Mouse (Mus musculus) cerebellum, postnatal 4 days (tissue): ENCODE results near the gene Tmem160.

Experiments used
- DNase-seq, 2 experiments: peaks; one replicate each; pipeline ENCODE4 v3.0.0; 2022; ENCODE audit warnings: low spot score in 2 of 2, mixed read lengths in 1 of 2

Gene Tmem160

DNA sequence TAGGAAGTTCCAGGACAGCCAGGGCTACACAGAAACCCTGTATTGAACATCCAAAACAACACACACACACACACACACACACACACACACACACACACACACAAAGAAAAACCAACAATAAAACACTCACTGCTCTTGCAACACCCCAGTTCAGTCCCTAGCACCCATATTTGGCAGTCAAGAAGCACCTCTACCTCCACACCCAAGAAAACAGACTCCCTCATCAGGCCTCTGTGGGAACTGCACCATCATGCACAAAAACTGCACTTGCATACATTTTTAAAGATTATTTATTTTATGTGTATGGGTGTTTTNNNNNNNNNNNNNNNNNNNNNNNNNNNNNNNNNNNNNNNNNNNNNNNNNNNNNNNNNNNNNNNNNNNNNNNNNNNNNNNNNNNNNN lies 11.3 kb upstream of the Tmem160 start:
- no peak for DNase-seq

DNA sequence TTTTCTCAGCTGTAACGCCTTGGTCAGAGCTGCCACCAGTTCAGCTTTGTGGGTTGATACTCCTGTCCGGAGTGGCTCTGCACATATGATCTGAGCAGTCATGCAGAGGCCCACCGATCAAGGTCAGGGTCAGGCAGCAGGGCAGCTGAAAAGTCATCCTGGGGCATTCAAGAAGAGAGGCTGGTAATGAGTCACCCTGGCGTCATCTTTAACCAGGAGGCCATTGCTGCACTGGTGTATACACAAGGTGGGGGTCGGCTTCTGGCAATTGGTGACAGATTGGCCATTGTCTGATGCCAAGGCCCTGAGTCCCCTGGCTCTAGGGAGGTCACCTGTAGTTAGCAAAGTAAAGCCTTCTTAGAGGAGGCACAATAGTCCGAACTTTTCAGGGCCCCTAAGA lies 923 bp upstream of the Tmem160 start:
- DNase-seq = no peak

DNA sequence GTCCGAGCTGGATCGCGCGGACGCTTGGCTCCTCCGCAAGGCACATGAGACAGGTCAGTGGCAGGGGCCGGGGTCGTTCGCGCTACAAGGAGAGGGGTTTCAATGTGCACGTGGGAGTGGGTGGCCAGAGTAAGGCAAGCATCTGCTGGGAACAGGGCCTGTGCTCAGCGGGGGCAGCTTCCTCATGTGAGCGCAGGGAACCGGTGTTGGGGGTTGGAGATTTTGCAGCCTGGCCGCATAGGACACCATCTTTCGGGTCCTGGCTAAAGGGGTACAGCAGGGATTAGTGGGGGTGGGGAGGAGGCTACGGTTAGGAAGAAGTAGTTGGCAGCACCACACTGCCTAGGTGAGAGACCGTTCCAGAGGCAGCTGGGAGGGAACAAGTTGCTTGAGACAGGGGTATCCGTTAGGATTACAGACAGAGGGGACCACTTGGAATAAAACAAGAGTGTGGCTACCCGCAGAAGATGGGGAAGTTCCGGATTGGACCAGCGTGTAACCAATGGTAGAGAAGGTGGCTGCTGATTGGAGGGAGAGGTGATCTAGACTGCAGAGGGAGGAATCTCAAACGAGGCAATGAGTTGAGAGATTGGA lies 636 bp downstream of the Tmem160 start:
- DNase-seq = peak in 1 of 2 experiments; percentile 39

DNA sequence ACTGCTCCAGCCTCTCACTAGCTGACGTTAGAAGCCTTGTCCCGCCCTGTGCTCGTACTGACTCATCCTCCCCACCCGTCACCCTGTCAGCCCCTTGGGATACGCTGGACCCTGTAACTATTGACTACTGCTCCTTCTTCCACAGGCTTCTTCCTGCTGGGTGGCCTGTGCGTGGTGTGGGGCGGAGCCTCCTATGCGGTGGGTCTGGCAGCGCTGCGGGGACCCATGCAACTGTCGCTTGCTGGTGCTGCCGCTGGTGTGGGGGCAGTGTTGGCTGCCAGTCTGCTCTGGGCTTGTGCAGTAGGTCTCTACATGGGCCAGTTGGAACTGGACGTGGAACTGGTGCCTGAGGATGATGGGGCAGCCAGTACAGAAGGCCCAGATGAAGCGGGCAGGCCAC lies 2.4 kb downstream of the Tmem160 start:
- DNase-seq = no peak

DNA sequence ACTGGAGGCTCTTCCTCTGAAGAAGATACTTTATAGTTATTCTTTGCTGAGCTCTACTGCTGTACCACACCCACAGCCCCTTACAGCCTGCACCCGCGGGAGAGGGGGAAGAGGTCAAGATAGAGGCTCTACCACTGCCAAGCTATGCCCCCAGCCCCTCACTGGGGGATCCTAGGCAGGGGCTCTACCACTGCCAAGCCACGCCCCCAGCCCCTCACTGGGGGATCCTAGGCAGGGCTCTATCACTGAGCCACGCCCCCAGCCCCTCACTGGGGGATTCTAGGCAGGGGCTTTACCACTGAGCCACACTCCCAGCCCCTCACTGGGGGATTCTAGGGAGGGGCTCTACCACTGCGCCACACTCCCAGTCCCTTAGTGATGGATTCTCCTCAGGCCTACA lies 3.7 kb downstream of the Tmem160 start:
- DNase-seq = no peak

DNA sequence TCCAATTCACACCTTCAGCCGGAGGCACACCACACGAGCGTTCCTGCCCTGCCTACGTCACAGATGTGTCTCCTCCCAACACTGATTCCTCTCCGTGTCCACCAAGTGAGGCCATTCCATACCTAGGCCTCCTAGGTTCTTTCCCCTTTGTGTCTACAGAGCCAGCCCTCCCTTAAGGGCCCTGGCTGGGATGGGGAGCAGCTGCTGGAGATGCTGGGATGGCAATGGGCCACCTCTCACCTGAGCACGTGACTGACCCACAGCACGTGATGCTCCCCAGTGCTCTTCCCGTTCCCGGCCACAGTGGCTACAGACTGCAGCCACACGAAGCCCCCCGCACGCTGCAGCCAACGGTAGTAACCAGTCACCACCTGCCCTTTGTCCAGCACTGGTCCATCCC lies 8.0 kb downstream of the Tmem160 start:
- no peak for DNase-seq

DNA sequence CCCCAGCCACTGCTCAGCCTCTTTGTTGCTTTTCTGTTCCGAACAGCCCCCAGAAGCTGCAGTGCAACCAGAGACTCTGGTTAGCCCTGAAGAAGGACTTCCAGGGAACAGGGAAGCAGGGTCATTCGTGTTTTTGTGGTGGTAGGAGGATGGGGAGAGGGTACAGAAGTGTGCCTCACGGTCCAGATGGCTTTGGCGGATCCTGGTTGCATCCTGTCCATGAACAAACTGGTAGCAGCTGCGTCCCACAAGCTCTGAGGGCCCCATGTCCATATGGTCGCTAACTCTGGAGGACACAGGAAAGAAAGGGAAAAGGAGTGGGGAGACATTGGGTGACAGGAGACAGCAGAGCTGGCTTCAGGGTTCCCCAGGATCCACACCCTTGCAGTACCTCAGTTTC lies 8.6 kb downstream of the Tmem160 start:
- DNase-seq = no peak

DNA sequence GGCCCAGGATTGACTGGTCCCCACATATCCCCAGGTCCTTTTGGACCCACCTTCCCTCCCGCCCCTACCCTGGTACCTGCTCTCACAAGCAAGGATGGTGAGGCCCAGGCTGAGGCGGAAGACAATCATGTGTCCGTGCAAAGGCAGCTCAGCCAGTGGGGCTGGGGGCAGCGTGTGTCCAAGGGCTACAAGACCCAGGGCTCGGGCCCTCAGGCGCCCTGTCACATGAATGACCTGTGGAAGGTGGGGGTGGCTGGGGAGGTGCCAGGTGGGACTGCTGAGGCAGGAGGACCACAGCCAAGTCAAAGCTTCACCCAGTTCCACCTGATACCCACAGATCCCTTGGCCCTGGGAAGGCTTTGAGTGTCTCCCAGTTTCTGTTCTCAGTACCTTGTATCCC lies 9.1 kb downstream of the Tmem160 start:
- no peak for DNase-seq

DNA sequence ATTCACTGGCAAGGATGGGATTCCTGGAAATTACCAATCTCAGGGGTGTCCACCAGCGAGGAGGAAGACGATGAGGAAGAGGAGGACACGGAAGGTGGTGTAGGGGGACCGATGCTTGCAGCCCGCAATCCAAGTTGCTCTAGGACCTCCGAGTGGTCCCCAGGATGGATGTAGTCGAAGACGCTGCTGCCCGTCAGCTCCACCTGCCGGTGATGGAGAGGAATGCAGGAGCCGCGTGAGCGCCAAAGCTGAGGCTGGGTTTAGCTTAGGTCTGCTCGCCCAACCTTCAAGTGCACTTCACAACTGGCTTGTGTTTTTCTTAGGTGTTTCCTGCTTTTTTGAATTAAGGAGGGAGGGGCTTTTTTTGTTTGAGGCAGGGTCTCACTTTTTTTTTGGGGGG lies 10.6 kb downstream of the Tmem160 start:
- DNase-seq = peak; percentile 88 to 92

DNA sequence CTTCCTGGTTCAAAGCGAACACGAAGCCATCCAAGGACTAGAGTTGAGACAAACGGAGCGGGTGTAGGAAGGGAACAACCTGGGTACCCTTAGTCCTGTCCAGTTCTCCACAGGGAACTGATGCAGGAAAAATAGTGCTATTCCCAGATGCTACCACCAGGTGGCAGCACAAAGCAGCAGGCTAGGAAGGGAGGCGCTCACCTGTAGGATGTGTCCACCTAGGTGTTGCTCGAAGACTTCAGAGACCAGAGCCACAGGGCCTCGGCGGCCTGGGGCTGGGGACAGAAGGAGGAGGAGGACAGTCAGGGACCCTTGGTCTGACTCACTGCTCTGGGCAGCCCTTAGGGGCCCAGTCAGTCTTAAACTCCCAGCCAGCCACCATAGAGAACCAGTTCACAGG lies 12.6 kb downstream of the Tmem160 start:
- DNase-seq = peak; percentile 62 to 80

DNA sequence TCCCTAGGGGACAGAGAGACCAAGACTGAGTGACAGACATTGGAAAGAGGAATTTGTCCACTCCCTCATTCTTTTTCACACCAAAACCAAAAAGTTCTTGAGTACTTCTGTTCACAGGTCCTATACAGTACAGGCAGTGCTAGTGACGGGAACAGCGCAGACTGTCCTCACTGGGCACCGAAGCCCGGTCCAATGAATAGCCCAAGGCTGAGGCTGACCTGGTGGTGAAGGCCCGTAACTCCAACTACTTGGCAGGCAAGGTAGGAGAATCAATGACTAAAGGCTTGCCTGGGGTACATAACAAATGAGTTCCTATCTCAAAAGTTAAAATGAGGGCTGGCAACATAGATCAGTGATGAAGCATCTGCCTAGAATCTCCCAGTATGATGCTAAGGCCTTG lies 13.0 kb downstream of the Tmem160 start:
- no peak for DNase-seq

DNA sequence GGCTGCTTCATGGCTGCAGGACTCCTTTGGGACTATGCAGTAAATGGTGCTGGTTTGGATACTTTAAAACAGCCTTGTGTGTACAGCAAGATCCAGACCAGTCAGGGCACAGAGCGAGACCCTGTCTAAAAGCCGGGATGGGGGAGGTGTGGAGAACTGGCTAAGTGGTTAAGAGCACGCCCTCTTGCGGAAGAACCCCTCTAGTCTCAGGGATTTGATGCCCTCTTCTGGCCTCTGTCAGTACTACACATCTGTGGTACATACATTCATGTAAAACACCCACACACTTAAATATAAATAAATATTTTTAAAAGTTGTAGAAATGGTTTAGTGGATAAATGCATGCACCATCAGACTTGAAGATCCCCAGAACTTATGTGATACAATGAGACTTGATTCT lies 14.0 kb downstream of the Tmem160 start:
- no peak for DNase-seq

DNA sequence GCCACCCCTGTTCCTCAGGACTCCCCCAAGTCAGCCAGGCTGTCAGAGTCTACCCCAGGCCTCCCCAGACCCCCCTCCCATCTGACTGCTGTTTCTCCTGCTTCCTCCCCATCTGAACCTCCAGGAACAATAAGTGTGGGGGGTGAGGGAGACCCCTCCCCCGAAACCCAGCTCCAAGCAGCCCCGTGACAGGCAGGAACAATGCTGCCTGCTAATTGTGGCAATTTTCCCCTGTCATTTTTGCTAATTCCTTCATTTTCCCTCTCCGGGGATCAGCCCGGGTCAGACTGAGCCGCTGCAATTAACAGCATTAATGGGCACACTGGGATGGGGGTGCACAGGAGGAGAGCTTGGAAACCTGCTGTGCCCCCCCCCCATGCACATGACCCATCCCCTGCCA lies 15.5 kb downstream of the Tmem160 start:
- no peak for DNase-seq

DNA sequence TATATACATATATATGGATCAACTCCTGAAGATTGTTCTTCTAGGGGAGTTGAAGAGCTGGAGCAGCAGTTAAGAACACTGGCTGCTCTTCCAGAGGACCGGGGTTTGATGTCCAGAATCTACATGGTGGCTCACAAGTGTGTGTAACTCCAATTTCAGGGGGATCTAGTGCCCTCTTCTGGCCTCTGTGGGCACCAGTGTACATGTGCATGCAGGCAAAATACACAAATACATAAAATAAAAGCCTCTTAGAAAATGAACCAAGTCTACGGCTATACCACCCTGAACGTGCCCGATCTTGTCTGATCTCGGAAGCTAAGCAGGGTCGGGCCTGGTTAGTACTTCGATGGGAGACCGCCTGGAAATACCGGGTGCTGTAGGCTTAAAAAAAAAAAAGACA lies 19.0 kb downstream of the Tmem160 start:
- DNase-seq = no peak

DNA sequence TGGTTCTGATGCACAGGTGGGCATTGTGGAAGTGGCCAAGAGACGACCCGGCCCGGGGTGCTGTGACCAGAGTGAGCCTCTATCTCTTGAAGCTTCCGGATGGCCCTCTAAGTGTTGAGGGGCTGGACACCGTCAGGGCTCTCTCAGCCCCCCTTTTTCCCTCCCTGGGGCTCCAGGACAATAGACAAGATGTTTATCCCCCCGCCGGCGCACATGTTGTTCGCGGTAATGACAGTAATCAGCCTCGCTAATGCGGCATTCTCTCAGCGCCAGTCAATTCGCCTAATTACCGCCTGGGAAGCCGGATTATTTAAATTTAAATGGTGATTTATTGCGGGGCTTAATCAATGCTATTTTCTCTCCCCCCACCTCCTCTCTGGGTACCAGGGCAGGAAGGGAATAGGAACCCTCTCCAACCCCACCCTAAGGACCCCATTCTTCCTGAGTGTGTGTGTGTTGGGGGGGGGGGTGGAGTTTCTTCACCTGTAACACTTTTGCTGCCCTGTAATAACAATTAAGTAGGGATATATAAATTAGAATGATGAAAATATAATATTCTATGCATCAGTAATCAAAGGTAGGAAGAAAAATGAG lies 19.6 kb downstream of the Tmem160 start:
- no peak for DNase-seq

DNA sequence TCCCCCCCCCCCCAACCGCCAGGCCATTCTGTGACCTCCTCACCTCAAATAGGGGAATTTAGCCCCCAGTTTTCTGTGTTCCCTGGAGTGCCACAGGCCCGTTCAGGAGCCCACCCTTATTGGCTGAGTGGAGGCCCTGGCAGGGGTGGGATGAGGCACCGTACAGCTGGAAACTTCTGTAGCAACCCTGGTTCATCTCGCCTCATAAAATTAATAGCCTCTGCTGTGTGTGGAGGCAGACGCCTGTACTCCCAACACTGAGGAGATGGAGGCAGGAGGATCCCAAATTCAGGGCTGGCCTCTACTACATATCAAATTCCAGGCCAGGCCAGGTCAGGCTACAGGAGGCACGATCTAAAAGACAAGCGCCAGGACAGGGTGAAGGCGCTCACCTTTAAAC lies 21.3 kb downstream of the Tmem160 start:
- no peak for DNase-seq

DNA sequence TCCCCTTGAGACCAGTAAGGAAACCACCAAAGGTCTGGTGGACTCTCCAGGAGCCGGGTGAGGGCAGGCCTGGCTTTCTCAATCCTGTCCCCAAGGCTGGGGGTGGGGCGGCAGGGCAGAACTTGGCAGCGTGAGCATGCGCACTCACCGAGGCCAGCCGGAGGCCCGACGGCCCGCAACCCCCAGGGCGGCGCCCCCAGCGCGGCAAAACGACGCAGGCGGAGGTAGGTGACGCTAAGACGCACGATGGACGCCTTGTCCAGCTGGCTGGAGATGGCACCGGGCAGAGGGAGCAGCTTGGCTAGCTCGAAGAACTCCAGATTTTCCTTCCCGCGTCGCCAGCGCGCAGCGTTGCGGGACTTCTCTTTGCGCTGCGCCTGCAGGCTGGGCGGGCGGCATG lies 21.9 kb downstream of the Tmem160 start:
- DNase-seq = no peak

DNA sequence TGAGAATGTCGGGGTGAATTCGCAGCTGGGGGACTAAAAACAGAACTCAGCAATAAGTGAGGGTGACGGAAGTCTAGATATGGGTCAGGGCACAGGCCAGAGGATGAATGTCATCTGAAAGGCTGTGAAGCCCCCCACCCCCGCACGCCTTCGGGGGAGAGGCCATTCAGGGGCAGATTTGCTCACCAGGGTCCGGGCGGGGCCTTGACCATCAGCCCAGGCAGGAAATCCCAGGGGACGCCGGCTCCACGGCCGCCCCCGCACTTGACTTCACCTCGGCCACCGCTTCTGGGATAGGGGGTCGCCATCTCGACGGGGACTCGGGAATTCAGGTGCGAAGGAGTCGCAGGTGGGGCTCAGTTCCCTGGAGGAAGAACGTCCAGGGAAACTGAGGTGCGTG lies 22.7 kb downstream of the Tmem160 start:
- DNase-seq = no peak

DNA sequence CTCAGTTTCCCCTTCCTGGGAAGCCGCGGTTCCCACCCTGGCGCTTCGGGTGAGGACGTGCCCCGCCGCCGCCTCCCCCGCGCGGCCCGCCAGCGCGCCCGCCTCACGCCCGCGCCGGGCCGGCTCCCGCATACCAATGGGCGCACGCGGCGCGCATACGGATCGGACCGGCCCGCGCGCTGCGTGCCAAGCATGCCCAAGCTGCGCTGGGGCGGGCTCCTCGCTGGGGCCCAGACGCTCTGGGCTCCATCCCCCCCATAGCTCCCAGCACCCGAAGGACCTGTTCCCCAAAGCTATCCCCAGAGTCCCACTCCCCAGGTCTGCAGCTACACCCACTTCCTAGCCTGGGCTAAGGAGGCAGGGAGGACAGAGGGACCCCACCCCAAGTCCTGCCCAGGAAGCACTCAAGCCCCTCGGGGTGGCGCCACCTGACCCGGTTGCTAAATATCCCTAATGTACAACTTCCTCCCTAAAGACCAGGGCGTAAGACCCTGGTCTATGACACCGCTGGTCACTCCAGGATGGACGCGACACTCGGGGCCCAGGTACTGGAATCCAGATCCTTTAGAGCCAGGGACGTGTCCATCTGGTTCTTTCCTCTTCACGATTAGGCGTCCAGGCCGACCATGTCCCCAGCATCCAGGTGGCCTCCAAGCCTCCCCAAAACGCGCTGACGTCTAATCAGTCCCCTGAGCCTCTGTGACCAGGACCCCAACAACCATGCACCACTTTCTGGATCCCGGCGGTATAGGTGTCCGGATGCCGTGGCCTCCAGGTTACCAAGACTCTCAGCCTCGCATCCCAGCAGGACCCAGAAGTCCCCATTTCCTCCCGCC lies 23.4 kb downstream of the Tmem160 start:
- no peak for DNase-seq

DNA sequence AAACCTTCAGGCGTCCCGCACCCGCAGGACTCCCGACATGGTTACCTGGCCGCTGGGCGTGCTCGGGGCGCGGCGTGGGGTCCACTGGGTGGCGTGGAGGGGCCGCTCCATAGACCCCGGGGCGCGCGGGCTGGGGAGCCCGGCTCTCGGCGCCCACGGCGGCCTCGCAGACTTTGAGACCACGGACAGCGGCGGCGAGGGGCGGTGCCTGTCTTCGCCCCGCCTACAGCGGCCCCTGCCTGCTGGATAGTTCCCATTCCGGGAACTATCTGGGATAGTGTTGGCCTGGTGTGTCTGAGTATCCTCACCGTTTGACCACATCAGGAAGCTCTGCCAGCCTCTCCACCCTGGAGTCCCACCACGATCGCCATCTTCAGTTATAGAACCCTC lies 24.0 kb downstream of the Tmem160 start:
- DNase-seq = no peak

DNA sequence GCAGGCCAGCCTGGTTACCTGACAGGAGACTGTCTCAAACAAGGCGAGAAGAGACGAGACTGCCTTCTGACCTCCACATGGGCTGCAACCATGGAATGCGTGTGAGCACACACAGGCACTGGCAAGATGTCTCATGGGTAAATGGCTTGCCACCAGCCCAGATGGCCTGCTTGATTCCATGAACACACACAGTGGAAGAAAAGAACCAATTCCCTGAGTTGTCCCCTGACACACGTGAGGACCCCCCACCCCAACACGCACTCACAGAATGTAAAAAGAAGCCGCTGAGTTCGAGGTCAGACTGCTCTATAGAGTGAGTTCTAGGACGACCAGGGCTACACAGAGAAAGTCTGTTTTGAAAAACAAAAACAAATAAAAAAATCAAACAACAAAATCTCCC lies 25.0 kb downstream of the Tmem160 start, which contains the start of gene Npas1:
TSS of gene Npas1 (minus strand) at position 101 of the 400 bp plus-strand sequence.
- DNase-seq = no peak

DNA sequence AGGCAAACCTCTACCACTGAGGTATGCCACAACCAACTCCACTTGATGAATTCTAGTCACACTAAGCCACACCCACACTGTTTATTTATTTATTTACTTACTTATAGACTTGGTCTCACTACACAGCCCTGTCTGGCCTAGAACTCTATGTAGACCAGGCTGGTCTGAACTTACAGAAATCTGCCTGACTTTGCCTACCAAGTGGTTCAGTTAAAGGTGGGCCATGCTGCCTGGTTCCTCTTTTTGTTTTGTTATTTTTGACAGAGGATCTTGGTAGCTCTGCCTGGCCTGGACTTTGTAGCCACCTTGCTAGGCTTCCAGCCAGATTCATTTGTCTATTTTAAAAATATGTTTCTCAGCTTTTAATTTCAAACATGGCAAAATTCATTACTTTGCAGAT lies 36.2 kb downstream of the Tmem160 start:
- no peak for DNase-seq

DNA sequence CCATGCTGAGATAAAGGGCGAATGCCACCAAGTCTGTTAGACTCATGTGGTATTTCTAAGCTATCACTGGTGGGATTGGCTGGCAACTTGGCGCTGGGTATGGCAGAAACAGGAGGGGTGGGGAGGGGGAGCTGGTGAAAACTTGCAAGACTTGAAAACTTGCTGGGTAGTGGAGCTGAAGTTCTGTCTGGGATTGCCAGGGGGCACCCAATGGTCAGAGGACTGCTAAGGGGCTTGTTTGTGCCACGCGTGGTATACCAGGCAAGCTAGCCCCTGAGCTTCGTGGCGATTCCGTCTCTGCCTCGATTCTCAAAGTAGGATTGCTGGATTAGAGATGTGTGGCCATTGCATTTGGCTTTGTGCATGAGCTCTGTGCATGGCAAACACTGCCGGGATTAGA lies 37.4 kb downstream of the Tmem160 start:
- no peak for DNase-seq
